Mouse (Mus musculus) Patski (cell line): ENCODE results near the gene Rabgef1. TPM values are rescaled to one million over a fixed set of nuclear protein-coding genes. Genes with fewer than 3 reads are reported as not detected.

Source experiments
- ATAC-seq: fragments of 100-300 bp; one replicate; pipeline ENCODE4 v1.8.0; 2021
- CTCF ChIA-PET: fragments of 350-600 bp; sonication (Branson Sonifier 250); formaldehyde crosslinking; loops from one replicate; lab custom pipeline; 2022; ENCODE audit warnings: inconsistent platforms; lab: Charles Lee
- POLR2A ChIA-PET: fragments of 350-600 bp; sonication (Branson Sonifier 250); formaldehyde crosslinking; loops from one replicate; lab custom pipeline; 2022; ENCODE audit warnings: antibody characterized with exemption, inconsistent platforms; lab: Charles Lee
- DNase-seq: peaks from one replicate; pipeline ENCODE4 v3.0.0-alpha.2; 2011; ENCODE audit warnings: low read depth, low spot score
- H3K27me3 ChIP-seq: fragments of 371-371 bp; one replicate; pipeline ENCODE4 v1.5.1; 2021
- CTCF ChIP-seq: fragments of 100-300 bp; IDR thresholded peaks from one replicate; pipeline ENCODE4 v1.5.1; 2021
- in situ Hi-C: fragments of 300-500 bp; cut with MboI; formaldehyde crosslinking; loops from 3 replicates; pipeline ENCODE4 v1.11.1; 2018; ENCODE audit warnings: low pct_unique_long_range_greater_than_20kb, mixed read lengths
- polyA plus RNA-seq: library from polyadenylated mRNA; unstranded; gene quantifications from one replicate; pipeline ENCODE4 v1.2.3, GENCODE M21; 2021

The Rabgef1 gene
- polyA plus RNA-seq, 1 experiment from 2014 or later, result 33.6 TPM

DNA sequence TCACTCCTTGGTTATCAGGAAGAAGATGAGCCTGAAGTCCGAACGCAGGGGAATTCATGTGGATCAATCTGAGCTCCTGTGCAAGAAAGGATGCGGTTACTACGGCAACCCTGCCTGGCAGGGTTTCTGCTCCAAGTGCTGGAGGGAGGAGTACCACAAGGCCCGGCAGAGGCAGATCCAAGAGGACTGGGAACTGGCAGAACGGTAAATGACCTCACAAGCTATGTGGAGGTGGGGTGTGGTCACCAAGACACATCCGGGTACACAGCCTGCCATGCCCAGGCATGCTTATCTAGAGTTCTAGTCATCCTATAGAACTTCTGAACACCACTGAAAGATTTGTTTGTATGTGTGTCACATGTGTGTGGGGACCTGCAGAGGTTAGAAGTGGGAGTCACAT lies 15.8 kb downstream of the Rabgef1 start:
- in situ Hi-C loops, result no loop called here
- ATAC-seq (no peak), DNase-seq (no peak)
- no peak for TF ChIP-seq CTCF
- H3K27me3 ChIP-seq, result no peaks in the 10 kb centered on the region
- CTCF ChIA-PET, result interaction anchor here (1.3 kb wide), 2 partner anchors 10 to 13 kb away, joined by 3 to 5 read pairs; no protein-coding TSS in a partner anchor
- POLR2A ChIA-PET, result no interaction called here

GRCm38 (mm10) chr5:130190909-130191308 lies 19.3 kb downstream of the Rabgef1 start:
- CTCF ChIA-PET, result interaction anchor here (2.0 to 3.1 kb wide), 2 partner anchors 10 to 11 kb away, joined by 8 read pairs; no protein-coding TSS in a partner anchor

DNA sequence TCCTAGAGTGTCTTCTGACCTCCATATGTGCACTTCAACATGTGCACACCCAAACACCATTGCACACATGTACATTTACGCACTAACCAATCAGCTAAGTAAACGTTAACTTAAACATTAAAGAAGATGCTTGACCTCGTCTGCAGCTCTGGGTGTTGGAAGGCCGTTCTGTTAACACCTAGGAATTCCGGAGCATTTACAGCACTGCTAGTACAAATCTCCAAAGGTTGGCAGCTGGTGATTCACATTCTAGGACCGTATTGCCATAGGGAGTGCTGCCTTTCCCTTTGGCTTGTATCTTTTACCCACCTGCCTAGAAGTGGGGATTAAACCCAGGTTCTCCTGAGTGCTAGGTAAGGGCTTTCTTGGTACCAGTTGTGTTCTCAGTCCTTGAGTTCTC lies 20.3 kb downstream of the Rabgef1 start:
- no peak for TF ChIP-seq CTCF
- in situ Hi-C loops, result no loop called here
- ATAC-seq, result no peak
- CTCF ChIA-PET, result interaction anchor here (1.2 to 3.1 kb wide), 4 partner anchors 9 to 24 kb away, joined by 3 to 8 read pairs (median 6); no protein-coding TSS in a partner anchor
- POLR2A ChIA-PET, result no interaction called here
- no peaks in the 10 kb centered on the region for H3K27me3 ChIP-seq
- DNase-seq, result no peak

More at GRCm38 (mm10) chr5:130190909-130191308, 19.3 kb downstream of the Rabgef1 start:
- POLR2A ChIA-PET, result no interaction called here
- ATAC-seq (no peak), DNase-seq (no peak)
- no peaks in the 10 kb centered on the region for H3K27me3 ChIP-seq
- in situ Hi-C loops, result no loop called here
- no peak for TF ChIP-seq CTCF

- DNase-seq, result no peak
- TF ChIP-seq CTCF, result no peak
- H3K27me3 ChIP-seq, result no peaks in the 10 kb centered on the region
- no peak for ATAC-seq
- ChIA-PET POLR2A (no interaction called here), CTCF (interaction anchor here (1.2 to 3.1 kb wide), 5 partner anchors 8 to 37 kb away, joined by 3 to 8 read pairs (median 3); no protein-coding TSS in a partner anchor)
- in situ Hi-C loops, result no loop called here
Measured at GRCm38 (mm10) chr5:130192356-130192944, 20.9 kb downstream of the Rabgef1 start.

- ChIA-PET CTCF (interaction anchor here (0.8 to 1.3 kb wide), 4 partner anchors 10 to 35 kb away, joined by 3 to 4 read pairs (median 3); no protein-coding TSS in a partner anchor), POLR2A (no interaction called here)
- H3K27me3 ChIP-seq, result no peaks in the 10 kb centered on the region
- DNase-seq (no peak), ATAC-seq (no peak)
- TF ChIP-seq CTCF, result no peak
- in situ Hi-C loops, result no loop called here
Measured at GRCm38 (mm10) chr5:130193760-130194159, 22.2 kb downstream of the Rabgef1 start.

GRCm38 (mm10) chr5:130196307-130196706 lies 24.7 kb downstream of the Rabgef1 start:
- DNase-seq (no peak), ATAC-seq (no peak)
- ChIA-PET CTCF (interaction anchor here (2.1 kb wide), 1 partner anchor 19 kb away, joined by 5 read pairs; no protein-coding TSS in a partner anchor), POLR2A (no interaction called here)
- no peaks in the 10 kb centered on the region for H3K27me3 ChIP-seq
- in situ Hi-C loops, result no loop called here
- TF ChIP-seq CTCF, result no peak

- CTCF ChIA-PET, result interaction anchor here (0.7 to 1.6 kb wide), 4 partner anchors 9 to 15 kb away, joined by 3 to 6 read pairs (median 4); no protein-coding TSS in a partner anchor
- in situ Hi-C loops, result no loop called here
- ATAC-seq (no peak), DNase-seq (no peak)
- no peak for TF ChIP-seq CTCF
- H3K27me3 ChIP-seq, result no peaks in the 10 kb centered on the region
- POLR2A ChIA-PET, result interaction anchor here (0.6 to 1.5 kb wide), 2 partner anchors 14 to 198 kb away, joined by 3 to 4 read pairs; no protein-coding TSS in a partner anchor
Measured at GRCm38 (mm10) chr5:130197454-130197853, 25.9 kb downstream of the Rabgef1 start.

- in situ Hi-C loops, result no loop called here
- ATAC-seq (no peak), DNase-seq (no peak)
- H3K27me3 ChIP-seq, result no peaks in the 10 kb centered on the region
- no peak for TF ChIP-seq CTCF
- ChIA-PET CTCF (interaction anchor here (1.3 to 1.6 kb wide), 4 partner anchors 9 to 14 kb away, joined by 3 to 6 read pairs (median 5); no protein-coding TSS in a partner anchor), POLR2A (interaction anchor here (1.5 kb wide), 1 partner anchor 15 kb away, joined by 4 read pairs; no protein-coding TSS in a partner anchor)
Measured at GRCm38 (mm10) chr5:130197981-130198380, 26.4 kb downstream of the Rabgef1 start.

- no peak for TF ChIP-seq CTCF
- no peaks in the 10 kb centered on the region for H3K27me3 ChIP-seq
- in situ Hi-C loops, result no loop called here
- DNase-seq (no peak), ATAC-seq (no peak)
- POLR2A ChIA-PET, result interaction anchor here (0.5 to 1.3 kb wide), 2 partner anchors 13 to 59 kb away, joined by 4 read pairs; no protein-coding TSS in a partner anchor
- CTCF ChIA-PET, result interaction anchor here (0.7 to 1.5 kb wide), 3 partner anchors 9 to 15 kb away, joined by 4 to 8 read pairs (median 5); no protein-coding TSS in a partner anchor
Measured at GRCm38 (mm10) chr5:130200233-130201029, 28.8 kb downstream of the Rabgef1 start.

DNA sequence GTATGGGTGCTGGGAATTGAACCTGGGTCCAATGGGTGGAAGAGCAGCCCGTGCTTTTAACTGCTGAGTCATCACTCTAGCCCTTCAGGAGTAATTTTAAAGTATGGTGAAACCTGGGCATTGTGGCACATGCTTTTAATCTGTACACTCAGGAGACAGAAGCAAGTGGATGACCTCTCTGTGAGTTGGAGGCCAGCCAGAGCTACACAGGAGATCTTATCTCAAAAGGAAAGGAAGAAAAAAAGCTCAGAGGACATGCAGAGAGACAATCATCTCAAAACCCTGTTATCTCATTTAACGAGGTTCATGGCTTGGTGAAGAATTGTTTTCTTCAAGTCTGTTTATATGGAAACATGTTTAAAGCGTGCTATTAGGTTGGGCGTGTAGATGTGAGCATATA lies 32.4 kb downstream of the Rabgef1 start:
- TF ChIP-seq CTCF, result no peak
- POLR2A ChIA-PET, result no interaction called here
- H3K27me3 ChIP-seq, result no peaks in the 10 kb centered on the region
- in situ Hi-C loops, result no loop called here
- ATAC-seq (no peak), DNase-seq (no peak)
- CTCF ChIA-PET, result interaction anchor here (1.7 kb wide), 1 partner anchor 15 kb away, joined by 3 read pairs; no protein-coding TSS in a partner anchor
